Mouse (Mus musculus) T-cell, adult 2 months (primary cell): Measurements from ENCODE around the gene Birc6.

Experiments used
- DNase-seq: peaks from one replicate; pipeline ENCODE4 v3.0.0; 2022; ENCODE audit warnings: low spot score

The Birc6 gene

DNA sequence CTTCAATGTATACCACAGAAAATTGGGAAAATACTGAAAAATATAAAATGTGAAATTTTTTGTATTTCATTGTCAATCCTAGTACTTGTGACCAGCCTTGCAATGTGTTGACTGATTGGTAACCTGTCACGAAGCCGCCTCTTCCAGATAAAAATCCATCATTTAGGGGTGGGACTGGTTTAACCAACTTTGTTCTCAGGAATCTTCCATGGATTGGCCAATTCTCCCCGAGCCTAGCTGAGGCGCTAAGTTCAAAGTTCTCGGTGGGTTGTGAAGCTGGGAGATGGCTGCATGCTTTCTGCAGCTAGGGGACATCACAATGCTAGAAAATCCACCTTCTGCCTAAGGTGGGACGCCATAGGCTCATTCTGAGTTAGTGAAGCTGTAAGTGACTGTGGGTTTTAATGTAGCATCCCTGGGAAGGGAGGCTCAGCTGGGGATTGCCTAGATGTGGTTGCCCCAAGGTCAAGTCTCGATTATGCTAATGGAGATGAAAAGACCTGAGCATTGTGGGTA is 179.6 kb downstream of the Birc6 start:
- DNase-seq, result no peak

- no peak for DNase-seq
Measured at GRCm38 (mm10) chr17:74710731-74711130, 182.6 kb downstream of the Birc6 start.

- DNase-seq, result no peak
Measured at GRCm38 (mm10) chr17:74711627-74712026, 183.5 kb downstream of the Birc6 start.

DNA sequence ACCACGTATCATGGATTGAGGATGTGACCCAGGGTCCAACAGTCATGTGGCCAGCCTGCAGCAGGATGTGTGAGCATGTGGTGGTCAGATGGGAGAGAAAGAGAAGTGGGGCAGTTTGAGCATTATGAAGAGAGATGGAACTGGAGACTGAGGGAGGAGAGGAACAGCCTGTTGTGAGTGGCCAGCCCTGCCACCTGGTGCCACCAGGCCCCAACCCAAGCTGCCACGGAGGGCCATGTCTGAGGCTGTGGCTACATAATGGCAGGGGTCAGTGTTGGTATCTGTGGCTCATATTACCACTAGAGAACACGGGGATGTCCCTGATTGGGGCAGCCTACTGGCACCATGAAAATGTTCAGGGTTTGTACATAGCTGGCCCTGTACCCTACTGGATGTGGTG is 187.0 kb downstream of the Birc6 start:
- no peak for DNase-seq

DNA sequence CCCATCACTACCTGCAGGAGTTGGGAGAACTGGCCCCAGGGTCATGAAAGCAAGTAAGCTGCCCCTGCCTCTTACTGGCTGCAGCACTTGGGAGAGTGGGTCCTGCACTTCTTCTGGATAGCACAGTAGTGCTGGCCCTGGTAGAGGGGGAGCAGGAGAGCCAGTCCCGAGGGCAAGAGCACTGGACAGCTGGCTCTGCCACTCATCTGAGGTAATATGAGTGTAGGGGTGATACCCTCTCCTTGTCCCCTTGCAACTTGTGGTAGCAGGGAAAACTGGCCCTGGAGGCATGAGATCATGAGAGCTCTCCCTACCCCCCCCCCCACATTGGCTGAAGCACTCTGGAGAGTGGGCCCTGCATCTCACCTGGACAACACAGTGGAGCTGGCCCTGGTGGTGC is 187.6 kb downstream of the Birc6 start:
- DNase-seq, result no peak

DNA sequence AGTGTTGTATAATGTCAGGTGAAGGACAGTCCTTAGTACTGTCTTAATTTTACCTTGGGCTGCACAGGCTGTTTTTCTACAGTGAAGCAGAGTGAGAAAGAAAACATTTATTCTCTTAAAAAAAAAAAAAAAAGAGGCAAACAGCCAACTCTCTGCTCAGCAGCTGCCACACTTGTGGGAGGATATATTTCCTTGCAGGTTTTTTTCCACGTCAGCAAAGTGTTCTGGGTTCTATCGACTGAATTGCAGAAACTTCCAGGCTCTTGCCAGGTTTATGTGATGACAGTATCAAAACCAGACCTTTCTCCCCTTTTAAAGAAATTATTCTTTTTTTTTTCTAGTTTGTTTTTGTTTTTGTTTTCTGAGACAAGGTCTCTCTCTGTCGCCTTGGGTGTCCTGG is 188.5 kb downstream of the Birc6 start:
- DNase-seq, result no peak

DNA sequence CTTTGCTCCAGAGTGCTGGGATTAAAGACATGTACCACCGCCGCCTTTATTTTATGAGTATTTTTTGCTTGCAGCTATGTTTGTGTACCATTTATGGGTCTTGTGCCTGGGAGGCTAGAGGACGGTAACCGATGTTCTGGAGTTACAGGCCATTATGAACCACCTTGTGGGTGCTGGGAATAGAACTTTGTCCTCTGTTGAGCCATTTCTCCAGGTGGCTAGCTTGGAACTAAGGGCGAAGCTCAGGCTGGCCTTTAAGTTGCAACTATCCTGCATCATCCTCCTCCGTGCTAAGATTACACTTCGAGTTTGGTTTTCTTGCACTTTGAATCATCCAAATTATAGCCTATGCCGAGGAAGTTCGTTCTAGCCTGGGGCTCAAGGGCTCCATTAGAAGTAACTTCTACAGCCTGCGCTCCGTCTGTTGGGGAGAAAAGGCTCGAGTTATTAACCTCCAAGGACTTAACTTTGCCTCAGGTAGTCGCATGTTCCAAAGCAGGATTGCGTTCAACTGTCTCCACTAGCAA is 189.1 kb downstream of the Birc6 start:
- no peak for DNase-seq

DNA sequence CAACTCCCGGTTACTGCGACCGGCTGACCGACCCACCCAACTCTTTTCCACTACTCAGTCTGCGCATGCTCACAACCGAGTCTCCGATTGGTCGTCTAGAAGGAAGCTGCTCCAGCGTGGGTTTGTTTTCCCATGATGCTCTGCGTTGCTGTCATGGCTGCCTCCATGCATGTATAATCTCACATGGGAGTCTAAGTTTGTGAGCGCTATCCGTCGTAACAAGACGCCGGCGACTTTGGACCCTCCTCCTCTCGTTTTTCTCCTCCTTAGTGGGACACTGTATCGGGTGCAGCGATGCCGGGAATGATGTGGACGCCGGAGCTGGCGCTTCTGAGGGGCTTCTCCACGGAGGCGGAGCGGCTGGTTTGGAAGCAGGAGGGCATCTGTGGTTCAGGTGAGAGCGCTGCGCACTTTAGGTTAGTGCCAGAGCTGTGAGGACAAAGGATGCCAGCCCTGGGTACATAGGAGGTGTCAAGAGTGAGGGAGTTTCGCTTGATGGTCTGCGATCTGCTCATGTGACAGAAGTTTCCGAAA is 189.6 kb downstream of the Birc6 start, which contains the start of gene Ttc27:
TSS of gene Ttc27 (plus strand) at position 115 of the 534 bp plus-strand sequence.
- DNase-seq, result peak; percentile 93

DNA sequence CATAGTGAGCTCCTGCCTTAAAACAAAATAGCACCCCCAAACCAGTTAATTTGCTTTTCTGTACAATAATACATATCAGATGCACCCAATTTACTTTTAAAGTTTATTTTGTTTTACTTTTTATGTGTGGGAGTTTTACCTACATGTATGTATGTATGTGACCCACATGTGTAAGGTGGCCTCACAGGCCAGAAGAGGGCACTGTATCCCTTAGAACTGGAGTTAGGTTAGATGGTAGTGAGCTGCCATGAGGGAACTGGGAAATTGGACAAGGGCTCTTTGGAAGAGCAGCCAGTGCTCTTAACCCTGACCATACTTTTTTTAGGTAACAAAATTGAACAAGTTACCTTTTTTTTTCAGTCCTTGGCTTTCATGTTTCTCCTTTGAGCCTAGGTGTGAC is 204.8 kb downstream of the Birc6 start:
- no peak for DNase-seq

DNA sequence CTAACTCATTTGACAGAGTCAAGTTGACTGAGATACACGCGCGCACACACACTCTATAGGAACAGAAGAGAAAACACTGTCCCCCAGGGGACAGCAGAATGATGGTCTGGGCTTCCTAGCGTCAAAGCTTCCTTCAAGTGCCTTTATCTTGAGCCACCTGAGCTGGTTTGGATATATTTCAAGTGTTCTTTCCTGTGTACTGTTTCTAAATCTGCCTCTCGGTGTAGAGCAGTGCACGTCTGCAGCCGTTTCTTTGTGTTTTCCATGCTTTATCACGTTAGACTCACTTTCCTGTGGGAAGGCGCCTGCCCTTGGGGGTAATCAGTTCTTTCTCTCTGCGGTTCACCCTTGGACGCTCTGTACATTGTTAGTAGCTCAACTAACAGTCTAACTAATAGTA is 207.3 kb downstream of the Birc6 start:
- no peak for DNase-seq

DNA sequence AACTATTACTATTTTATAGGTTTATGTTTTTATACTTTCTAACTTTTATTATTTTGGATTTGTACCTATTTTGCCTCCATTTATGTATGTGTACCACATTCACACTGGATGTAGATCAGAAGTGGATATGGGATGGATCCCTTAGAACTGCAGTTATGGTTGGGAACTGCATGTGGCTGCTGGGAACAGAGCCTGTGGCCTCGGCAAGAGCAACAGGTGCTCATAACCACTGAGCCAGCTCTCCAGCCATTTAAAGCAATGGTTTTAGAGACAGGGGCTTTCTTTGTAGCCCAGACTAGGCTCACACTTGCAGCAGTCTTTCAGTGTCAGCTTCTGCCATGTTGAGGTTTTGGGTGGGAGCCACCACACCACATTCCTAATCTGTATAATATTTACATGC is 221.6 kb downstream of the Birc6 start:
- DNase-seq, result no peak

- no peak for DNase-seq
Measured at GRCm38 (mm10) chr17:74751026-74751425, 222.9 kb downstream of the Birc6 start.
